Mouse (Mus musculus): Measurements from ENCODE around the gene Ppp1r35. TPM values are rescaled to one million over a fixed set of nuclear protein-coding genes. Genes with fewer than 3 reads are reported as not detected.

Ppp1r35 gene
- polyA plus RNA-seq, 1 experiment, result 15.1 TPM

GRCm38 (mm10) chr5:137823455-137824045, 44.9 kb downstream of the Ppp1r35 start:
- no peak overlapping the region for H3K27ac ChIP-seq (replicated peaks; ENCODE audit: low read depth, low read length)
- H3K4me1 ChIP-seq (ENCODE audit: control insufficient read depth, insufficient read depth, insufficient read length, low read length), result no peaks in the 10 kb centered on the region
- H3K4me3 ChIP-seq (ENCODE audit: insufficient read depth, low read depth, low read length), result no peak overlapping the region

GRCm38 (mm10) chr5:137825030-137825429, 46.4 kb downstream of the Ppp1r35 start:
- Histone ChIP-seq H3K4me1 (ENCODE audit: control insufficient read depth, insufficient read depth, insufficient read length, low read length) (no peaks in the 10 kb centered on the region), H3K27ac (replicated peaks; ENCODE audit: low read depth, low read length) (no peak overlapping the region), H3K4me3 (ENCODE audit: insufficient read depth, low read depth, low read length) (no peak overlapping the region)

GRCm38 (mm10) chr5:137825971-137826370, 47.3 kb downstream of the Ppp1r35 start:
- Histone ChIP-seq H3K4me3 (ENCODE audit: insufficient read depth, low read depth, low read length) (no peak overlapping the region), H3K4me1 (ENCODE audit: control insufficient read depth, insufficient read depth, insufficient read length, low read length) (peaks cover 1% of the 10 kb centered on the region; the same call in 1 of the 2 replicates)

GRCm38 (mm10) chr5:137826421-137826820, 47.8 kb downstream of the Ppp1r35 start:
- H3K27ac ChIP-seq (replicated peaks; ENCODE audit: low read depth, low read length), result no peak overlapping the region

More at GRCm38 (mm10) chr5:137825971-137826370, 47.3 kb downstream of the Ppp1r35 start:
- H3K27ac ChIP-seq (replicated peaks; ENCODE audit: low read depth, low read length), result no peak overlapping the region

GRCm38 (mm10) chr5:137828694-137829093, 50.0 kb downstream of the Ppp1r35 start:
- H3K4me1 ChIP-seq (ENCODE audit: control insufficient read depth, insufficient read depth, insufficient read length, low read length), result peaks cover 7% of the 10 kb centered on the region; the same call in 1 of the 2 replicates
- no peak overlapping the region for H3K4me3 ChIP-seq (ENCODE audit: insufficient read depth, low read depth, low read length)
- no peak overlapping the region for H3K27ac ChIP-seq (replicated peaks; ENCODE audit: low read depth, low read length)

More at GRCm38 (mm10) chr5:137826421-137826820, 47.8 kb downstream of the Ppp1r35 start:
- Histone ChIP-seq H3K4me3 (ENCODE audit: insufficient read depth, low read depth, low read length) (no peak overlapping the region), H3K4me1 (ENCODE audit: control insufficient read depth, insufficient read depth, insufficient read length, low read length) (peaks cover 4% of the 10 kb centered on the region; the same call in 1 of the 2 replicates)

Other genes with a start within 250 kb of the Ppp1r35 start
- not detected in 2 replicates for gene Epo, start 245.6 kb upstream of the Ppp1r35 start, polyA plus RNA-seq (2012; ENCODE audit: insufficient read depth, insufficient read length, missing spikeins)
- gene Gnb2, start 245.3 kb upstream of the Ppp1r35 start, polyA plus RNA-seq (2012; ENCODE audit: insufficient read depth, insufficient read length, missing spikeins), result 285 and 328 TPM in 2 replicates
- gene Actl6b, start 225.3 kb upstream of the Ppp1r35 start, polyA plus RNA-seq (2012; ENCODE audit: insufficient read depth, insufficient read length, missing spikeins), result not detected in 2 replicates
- 4.6 and 6.1 TPM in 2 replicates for gene Tfr2, start 209.0 kb upstream of the Ppp1r35 start, polyA plus RNA-seq (2012; ENCODE audit: insufficient read depth, insufficient read length, missing spikeins)
- gene Mospd3, start 177.8 kb upstream of the Ppp1r35 start, polyA plus RNA-seq (2012; ENCODE audit: insufficient read depth, insufficient read length, missing spikeins), result 31.1 and 45.9 TPM in 2 replicates
- 66.8 and 89.9 TPM in 2 replicates for gene Pcolce, start 165.1 kb upstream of the Ppp1r35 start, polyA plus RNA-seq (2012; ENCODE audit: insufficient read depth, insufficient read length, missing spikeins)
- not detected in 2 replicates for gene Fbxo24, start 149.8 kb upstream of the Ppp1r35 start, polyA plus RNA-seq (2012; ENCODE audit: insufficient read depth, insufficient read length, missing spikeins)
- gene Lrch4, start 149.7 kb upstream of the Ppp1r35 start, polyA plus RNA-seq (2012; ENCODE audit: insufficient read depth, insufficient read length, missing spikeins), result 11.5 and 13.6 TPM in 2 replicates
- gene Gm20605, start 149.7 kb upstream of the Ppp1r35 start, polyA plus RNA-seq (2012; ENCODE audit: insufficient read depth, insufficient read length, missing spikeins), result 0.95 and 2.3 TPM in 2 replicates
- gene Sap25, start 137.5 kb upstream of the Ppp1r35 start, polyA plus RNA-seq (2012; ENCODE audit: insufficient read depth, insufficient read length, missing spikeins), result 2.0 TPM in 1 of 2 replicates, not detected in the other
- gene Irs3, start 133.1 kb upstream of the Ppp1r35 start, polyA plus RNA-seq (2012; ENCODE audit: insufficient read depth, insufficient read length, missing spikeins), result 22.0 and 26.4 TPM in 2 replicates
- 16.2 and 17.6 TPM in 2 replicates for gene Agfg2, start 94.1 kb upstream of the Ppp1r35 start, polyA plus RNA-seq (2012; ENCODE audit: insufficient read depth, insufficient read length, missing spikeins)
- gene Nyap1, start 37.2 kb upstream of the Ppp1r35 start, polyA plus RNA-seq (2012; ENCODE audit: insufficient read depth, insufficient read length, missing spikeins), result not detected in 2 replicates
- 21.4 and 24.0 TPM in 2 replicates for gene Tsc22d4, start 33.1 kb upstream of the Ppp1r35 start, polyA plus RNA-seq (2012; ENCODE audit: insufficient read depth, insufficient read length, missing spikeins)
- gene Mepce, start 8.8 kb downstream of the Ppp1r35 start, polyA plus RNA-seq (2012; ENCODE audit: insufficient read depth, insufficient read length, missing spikeins), result 14.3 and 21.2 TPM in 2 replicates
- 2.9 and 4.9 TPM in 2 replicates for gene Zcwpw1, start 8.9 kb downstream of the Ppp1r35 start, polyA plus RNA-seq (2012; ENCODE audit: insufficient read depth, insufficient read length, missing spikeins)
- gene Pilra, start 57.4 kb downstream of the Ppp1r35 start, polyA plus RNA-seq (2012; ENCODE audit: insufficient read depth, insufficient read length, missing spikeins), result 1.3 TPM in 1 of 2 replicates, not detected in the other
- gene Pilrb1, start 79.3 kb downstream of the Ppp1r35 start, polyA plus RNA-seq (2012; ENCODE audit: insufficient read depth, insufficient read length, missing spikeins), result 1.0 and 1.4 TPM in 2 replicates
- 2.5 and 5.5 TPM in 2 replicates for gene Pilrb2, start 93.0 kb downstream of the Ppp1r35 start, polyA plus RNA-seq (2012; ENCODE audit: insufficient read depth, insufficient read length, missing spikeins)
- gene Cyp3a13, start 142.8 kb downstream of the Ppp1r35 start, polyA plus RNA-seq (2012; ENCODE audit: insufficient read depth, insufficient read length, missing spikeins), result not detected in 2 replicates
- 0.24 TPM in 1 of 2 replicates, not detected in the other for gene Gjc3, start 184.2 kb downstream of the Ppp1r35 start, polyA plus RNA-seq (2012; ENCODE audit: insufficient read depth, insufficient read length, missing spikeins)
- 2.9 TPM in 1 of 2 replicates, not detected in the other for gene Azgp1, start 202.7 kb downstream of the Ppp1r35 start, polyA plus RNA-seq (2012; ENCODE audit: insufficient read depth, insufficient read length, missing spikeins)
- not detected in 2 replicates for gene Smok3a, start 242.4 kb downstream of the Ppp1r35 start, polyA plus RNA-seq (2012; ENCODE audit: insufficient read depth, insufficient read length, missing spikeins)
- gene Smok3b, start 242.6 kb downstream of the Ppp1r35 start, polyA plus RNA-seq (2012; ENCODE audit: insufficient read depth, insufficient read length, missing spikeins), result not detected in 2 replicates

Measured in brown adipose tissue, adult 24 weeks (tissue).